Mouse (Mus musculus) cerebral cortex, adult 2 months (tissue): ENCODE results near the gene Map3k21.

Source experiments
- WGBS: fragments of 180-500 bp; shearing (Covaris S2); methylation state at CpG from one replicate; pipeline ENCODE4 v1.1.7; 2018; 5-methylcytosine and 5-hydroxymethylcytosine counted together

The Map3k21 gene

DNA sequence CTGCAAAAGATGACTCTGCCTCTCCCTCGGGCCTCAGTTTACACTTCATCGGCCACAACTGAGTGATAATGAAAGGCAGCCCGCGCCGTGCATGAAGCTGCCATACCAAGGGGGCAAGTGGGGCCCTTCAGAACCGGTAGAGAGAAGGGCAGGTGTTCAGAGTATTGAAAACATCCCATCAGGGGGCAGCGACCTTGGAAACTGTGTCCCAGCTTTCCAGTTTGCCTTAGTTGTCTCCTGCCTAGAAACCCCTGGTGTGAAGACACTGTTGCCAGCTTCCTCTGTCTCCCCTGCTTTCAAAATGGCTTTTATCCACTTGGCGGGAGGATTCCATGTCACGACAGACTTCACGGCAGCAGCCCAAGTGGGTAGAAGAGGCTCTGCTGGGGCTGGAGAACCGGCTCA, 53.6 kb downstream of the Map3k21 start:
- 25% methylated on average over 11 of the region's 11 CpGs for WGBS

DNA sequence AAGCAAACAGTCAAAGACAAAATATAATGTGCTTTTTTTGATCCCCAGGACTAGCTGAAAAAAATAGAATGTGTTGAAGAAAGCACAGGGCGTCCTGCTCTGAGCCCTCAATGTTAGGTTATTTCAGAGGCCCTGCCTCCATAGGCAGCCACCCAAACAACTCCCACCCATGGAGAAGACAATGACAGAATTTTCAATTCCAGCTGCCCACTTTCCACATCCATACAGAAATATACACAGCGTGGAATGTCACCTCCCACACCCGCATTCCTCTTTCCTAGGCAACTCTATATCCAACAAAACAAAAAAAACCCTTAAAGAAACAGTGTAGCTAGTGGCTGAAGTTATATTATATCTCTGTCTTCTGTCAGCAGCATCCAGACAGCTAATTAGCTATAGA, 61.1 kb downstream of the Map3k21 start:
- 42% methylated on average over 3 of the region's 3 CpGs for WGBS

DNA sequence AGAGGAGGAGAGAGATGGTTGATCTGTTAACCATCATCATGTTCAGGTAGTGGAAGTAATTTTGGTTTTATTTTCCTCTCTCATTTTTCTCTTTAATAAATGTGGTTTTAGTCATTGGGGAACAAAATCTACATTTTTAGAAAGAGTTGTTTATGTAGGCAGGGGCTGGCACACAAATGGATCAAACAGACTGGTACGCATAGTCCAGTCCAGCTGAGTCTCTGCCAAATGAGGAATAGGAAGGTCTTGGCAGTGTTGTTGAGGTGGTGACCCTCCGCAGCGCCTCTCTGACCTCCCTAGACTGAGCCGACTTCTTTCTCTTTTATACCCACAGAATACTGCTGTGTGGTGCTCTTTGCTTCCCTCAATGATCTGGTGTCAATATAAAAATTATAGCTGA, 65.7 kb downstream of the Map3k21 start:
- WGBS: 59% methylated on average over 4 of the region's 4 CpGs

DNA sequence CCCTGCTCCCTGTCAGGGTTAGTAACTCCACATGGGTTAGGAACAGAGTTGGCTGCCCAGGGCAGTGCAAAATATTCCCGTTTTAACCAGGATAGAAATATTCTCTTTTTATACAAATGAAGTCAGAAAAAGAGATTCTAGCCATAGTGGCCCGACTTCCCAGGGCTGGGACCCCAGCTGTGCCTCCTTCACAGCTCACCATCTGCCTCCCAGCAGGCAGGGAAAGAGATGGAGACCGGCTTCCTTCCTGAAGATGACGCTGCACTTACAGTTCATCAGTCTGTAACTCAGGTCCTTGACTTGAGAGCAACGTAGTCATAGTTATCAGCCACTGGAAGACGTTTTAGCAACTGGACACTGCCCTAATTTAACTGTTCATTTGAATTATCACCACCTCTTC, 70.6 kb downstream of the Map3k21 start:
- 45% methylated on average over 6 of the region's 6 CpGs for WGBS

DNA sequence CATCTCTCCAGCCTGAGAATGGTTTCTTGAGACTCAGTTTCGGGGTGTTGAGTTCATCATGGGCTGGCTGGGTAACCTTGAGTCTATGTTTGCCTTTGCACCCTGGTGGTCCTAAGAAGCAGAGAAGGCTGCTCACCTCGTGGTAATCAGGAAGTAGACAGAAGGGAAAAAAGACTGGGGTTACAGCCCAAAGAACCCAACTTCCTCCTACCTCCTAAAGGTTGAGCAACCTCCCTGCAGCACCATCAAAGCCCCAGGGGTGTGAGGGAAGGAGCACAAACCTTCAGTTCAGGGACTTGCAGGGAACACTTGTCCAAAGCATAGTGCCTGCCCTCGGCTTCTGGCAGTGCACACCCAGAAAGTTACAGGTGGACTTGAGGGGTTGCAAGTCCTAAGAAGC, 73.3 kb downstream of the Map3k21 start:
- WGBS: 79% methylated on average over 3 of the region's 3 CpGs

DNA sequence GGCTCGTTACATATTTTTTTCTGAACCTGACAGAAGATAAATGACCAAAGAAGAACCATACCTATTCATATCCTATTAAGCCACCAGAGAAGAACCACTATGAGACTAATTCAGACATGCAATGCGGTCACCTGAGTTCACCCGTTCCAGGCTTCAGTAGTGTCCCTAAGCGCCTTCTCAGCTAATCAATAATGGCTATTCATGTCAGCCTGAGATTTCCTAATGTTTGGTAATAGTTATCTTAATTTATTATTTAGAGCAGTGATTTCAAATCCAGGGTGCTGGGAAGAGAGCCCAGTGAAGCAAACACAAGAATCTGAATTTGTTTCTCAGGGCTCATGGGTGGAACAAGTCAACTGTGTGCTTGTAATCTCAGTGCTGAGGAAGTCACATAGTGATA, 73.9 kb downstream of the Map3k21 start:
- WGBS: 95% methylated on average over 4 of the region's 4 CpGs

DNA sequence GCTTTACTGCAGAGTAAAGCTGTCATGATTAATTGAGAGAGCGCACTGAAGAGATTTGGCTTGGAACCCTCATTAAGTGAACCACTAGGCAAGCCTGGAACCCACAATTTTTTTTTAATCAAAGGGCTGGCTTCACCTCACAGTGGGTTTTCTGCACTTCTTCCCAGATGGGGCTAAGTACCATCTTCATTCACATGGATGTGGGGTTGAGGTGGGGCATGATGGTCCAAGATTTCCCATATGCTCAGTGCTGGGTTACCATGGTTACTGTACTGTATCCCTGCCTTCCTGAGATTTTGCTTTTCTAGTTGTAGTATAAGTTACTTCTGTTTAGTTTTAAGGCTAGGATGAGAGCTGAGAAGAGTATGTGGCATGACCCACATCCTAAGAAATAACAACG, 75.1 kb downstream of the Map3k21 start:
- WGBS: 60% methylated on average over 2 of the region's 2 CpGs

DNA sequence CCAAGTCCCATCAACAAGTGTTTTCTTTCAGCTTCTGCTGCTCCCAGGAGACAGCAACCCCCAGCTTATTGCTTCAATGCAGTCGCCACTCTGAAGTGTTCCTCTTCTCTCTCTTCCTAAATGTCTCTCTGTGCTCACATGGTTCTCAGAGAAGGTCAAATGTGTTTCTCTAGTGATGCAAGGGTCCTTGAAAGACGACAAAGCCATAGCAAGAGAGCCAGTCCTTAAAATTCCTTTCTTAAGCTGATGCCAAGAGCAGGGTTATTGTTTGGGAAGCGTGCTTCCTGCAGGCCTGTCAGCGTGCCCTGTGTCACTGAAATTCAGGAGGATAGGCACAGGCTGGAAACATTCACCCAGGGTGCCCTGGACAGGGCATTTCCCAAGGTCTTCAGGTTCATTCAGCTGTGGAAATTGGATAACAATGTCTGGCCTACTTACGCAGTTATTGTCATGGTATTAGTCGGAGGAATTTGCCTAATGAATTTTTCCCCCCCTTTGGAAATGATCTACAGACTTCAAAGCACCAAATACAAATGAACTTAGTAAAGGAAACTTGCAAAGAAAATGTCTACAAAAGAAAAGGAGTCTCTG, 76.8 kb downstream of the Map3k21 start:
- WGBS: 68% methylated on average over 6 of the region's 6 CpGs

- WGBS: 67% methylated on average over 2 of the region's 2 CpGs
These were observed 77.7 kb downstream of the Map3k21 start for GRCm38 (mm10) chr8:125987996-125988395.

- 67% methylated on average over 9 of the region's 9 CpGs for WGBS
These were observed 83.4 kb downstream of the Map3k21 start for GRCm38 (mm10) chr8:125993636-125994035.

- 1% methylated on average over 73 of the region's 73 CpGs for WGBS
These were observed 85.1 kb downstream of the Map3k21 start, which contains the start of gene Kcnk1 for GRCm38 (mm10) chr8:125995101-125995986. TSS of gene Kcnk1 (plus strand) at chr8:125995170.

- 12% methylated on average over 14 of the region's 14 CpGs for WGBS
These were observed 86.0 kb downstream of the Map3k21 start for GRCm38 (mm10) chr8:125996031-125996839.

DNA sequence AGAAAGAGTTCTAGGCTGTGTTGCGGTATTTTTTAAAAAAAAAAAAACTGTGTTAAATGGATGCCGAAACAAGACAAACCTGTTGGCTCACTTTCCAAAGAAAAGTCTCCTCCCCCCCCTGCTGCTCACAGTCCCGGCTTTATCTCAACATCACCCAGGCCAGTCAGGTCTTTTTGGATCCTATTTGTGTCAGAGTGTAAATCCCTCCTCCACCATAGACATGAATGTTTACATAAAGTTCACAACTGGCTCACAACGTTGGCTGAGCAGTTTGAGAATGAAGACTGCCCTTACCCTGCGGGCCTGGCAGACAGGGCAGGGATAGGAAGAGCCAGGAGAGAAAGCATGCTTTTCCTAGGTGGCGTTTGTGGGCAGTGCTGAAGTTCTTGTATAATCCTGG, 86.7 kb downstream of the Map3k21 start:
- WGBS: 19% methylated on average over 6 of the region's 6 CpGs
